Mouse (Mus musculus): ENCODE measurements around the gene Ccdc180. TPM values are rescaled to one million over a fixed set of nuclear protein-coding genes. Genes with fewer than 3 reads are reported as not detected.

Ccdc180 gene
- polyA plus RNA-seq, 2 experiments, result 0.01 to 0.08 TPM

DNA sequence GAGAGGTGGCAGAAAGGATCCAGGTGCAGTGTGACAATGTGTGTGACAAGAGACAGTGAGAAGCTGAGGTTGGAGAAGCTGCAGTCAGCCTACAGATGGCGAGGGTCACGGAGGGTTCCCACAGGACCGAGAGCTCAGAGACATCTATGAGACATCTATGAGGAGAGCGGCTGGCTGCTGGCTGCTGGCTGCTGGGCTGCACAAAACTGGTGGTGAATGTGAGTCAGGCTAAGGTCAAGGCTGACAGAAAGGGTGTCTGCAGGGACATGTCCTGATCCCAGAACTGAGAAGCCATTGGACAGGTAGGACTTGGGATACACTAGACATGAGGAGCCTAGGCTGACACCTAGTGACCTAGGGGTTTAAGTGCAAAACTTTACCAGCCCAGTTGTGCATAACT is 33.9 kb downstream of the Ccdc180 start:
- Histone ChIP-seq H3K4me2 (ENCODE audit: low read depth) (no peak overlapping the region), H3K4me3 (ENCODE audit: insufficient read depth in 1 of 2, low read depth in 2 of 2, low read length in 2 of 2) (no peak overlapping the region), H3K36me3 (replicated peaks; ENCODE audit: control insufficient read depth, insufficient read depth, low read depth) (no peaks in the 10 kb centered on the region), H3K27ac (no peak overlapping the region), H3K9me3 (ENCODE audit: control insufficient read depth, low read length) (no peaks in the 10 kb centered on the region), H3K4me1 (replicated peaks; ENCODE audit: control insufficient read depth in 2 of 2, insufficient read depth in 2 of 2, low read length in 1 of 2) (no peaks in the 10 kb centered on the region), H3K27me3 (ENCODE audit: control insufficient read depth, insufficient read depth, low read length) (no peaks in the 10 kb centered on the region), H3K9ac (replicated peaks) (no peak overlapping the region)
- DNase-seq (ENCODE audit: low read depth in 3 of 3, low spot score in 3 of 3) (no peak), ATAC-seq (ENCODE audit: insufficient read depth) (no peak)
- 74% methylated on average over 4 of the region's 4 CpGs for WGBS (ENCODE audit: insufficient replicate concordance)
- TF ChIP-seq EP300 (IDR thresholded peaks at IDR 0.05; ENCODE audit: low read depth) (no peak), CTCF (IDR thresholded peaks at IDR 0.05; ENCODE audit: low read depth) (no peak)

DNA sequence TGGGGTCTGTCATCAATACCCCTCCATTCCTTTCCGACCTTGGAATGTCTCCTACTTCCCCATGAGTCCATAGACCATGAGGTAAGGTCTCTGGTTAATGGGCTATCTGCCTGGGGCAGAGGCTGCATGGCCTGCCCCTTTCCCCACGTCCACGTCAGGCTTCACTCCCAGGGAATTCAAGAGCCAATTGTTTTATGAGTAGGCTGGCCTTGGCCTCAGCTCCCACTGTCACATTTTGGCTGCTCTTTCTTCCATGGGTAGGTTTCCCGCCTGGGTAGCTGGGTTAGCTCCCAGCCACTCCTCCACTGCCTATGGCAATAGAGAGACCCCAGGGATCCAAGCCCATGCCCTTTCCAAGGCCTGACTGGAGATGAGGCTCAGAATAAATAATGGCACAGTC is 38.5 kb downstream of the Ccdc180 start:
- ATAC-seq (ENCODE audit: insufficient read depth), result no peak
- H3K4me2 ChIP-seq (ENCODE audit: low read depth), result no peak overlapping the region
- no peak overlapping the region for H3K4me3 ChIP-seq (ENCODE audit: insufficient read depth in 1 of 2, low read depth in 2 of 2, low read length in 2 of 2)
- no peaks in the 10 kb centered on the region for H3K36me3 ChIP-seq (replicated peaks; ENCODE audit: control insufficient read depth, insufficient read depth, low read depth)
- no peak for TF ChIP-seq EP300 (IDR thresholded peaks at IDR 0.05; ENCODE audit: low read depth)
- TF ChIP-seq CTCF (IDR thresholded peaks at IDR 0.05; ENCODE audit: low read depth), result no peak
- H3K27ac ChIP-seq, result no peak overlapping the region
- no peak for DNase-seq (ENCODE audit: low read depth in 3 of 3, low spot score in 3 of 3)
- no peaks in the 10 kb centered on the region for H3K9me3 ChIP-seq (ENCODE audit: control insufficient read depth, low read length)
- H3K27me3 ChIP-seq (ENCODE audit: control insufficient read depth, insufficient read depth, low read length), result no peaks in the 10 kb centered on the region
- H3K4me1 ChIP-seq (replicated peaks; ENCODE audit: control insufficient read depth in 2 of 2, insufficient read depth in 2 of 2, low read length in 1 of 2), result no peaks in the 10 kb centered on the region
- WGBS (ENCODE audit: insufficient replicate concordance), result 52% methylated on average over 4 of the region's 4 CpGs
- no peak overlapping the region for H3K9ac ChIP-seq (replicated peaks)

GRCm38 (mm10) chr4:45941628-45942044 is 51.5 kb downstream of the Ccdc180 start:
- ATAC-seq (ENCODE audit: insufficient read depth) (no peak), DNase-seq (ENCODE audit: low read depth in 3 of 3, low spot score in 3 of 3) (no peak)
- H3K9me3 ChIP-seq (ENCODE audit: control insufficient read depth, low read length), result no peaks in the 10 kb centered on the region
- H3K27me3 ChIP-seq (ENCODE audit: control insufficient read depth, insufficient read depth, low read length), result no peaks in the 10 kb centered on the region
- no peak overlapping the region for H3K27ac ChIP-seq
- H3K4me3 ChIP-seq (ENCODE audit: insufficient read depth in 1 of 2, low read depth in 2 of 2, low read length in 2 of 2), result no peak overlapping the region
- no peak overlapping the region for H3K9ac ChIP-seq (replicated peaks)
- peak overlapping the region; percentile 31; the same call in 1 of the 2 replicates for H3K4me2 ChIP-seq (ENCODE audit: low read depth)
- H3K36me3 ChIP-seq (replicated peaks; ENCODE audit: control insufficient read depth, insufficient read depth, low read depth), result no peaks in the 10 kb centered on the region
- peak; percentile 88 for TF ChIP-seq CTCF (IDR thresholded peaks at IDR 0.05; ENCODE audit: low read depth)
- TF ChIP-seq EP300 (IDR thresholded peaks at IDR 0.05; ENCODE audit: low read depth), result no peak
- H3K4me1 ChIP-seq (replicated peaks; ENCODE audit: control insufficient read depth in 2 of 2, insufficient read depth in 2 of 2, low read length in 1 of 2), result no peaks in the 10 kb centered on the region
- 16% methylated on average over 13 of the region's 13 CpGs for WGBS (ENCODE audit: insufficient replicate concordance)

GRCm38 (mm10) chr4:45947729-45948128 is 57.6 kb downstream of the Ccdc180 start:
- no peak overlapping the region for H3K27ac ChIP-seq
- no peak overlapping the region for H3K9ac ChIP-seq (replicated peaks)
- no peak overlapping the region for H3K4me2 ChIP-seq (ENCODE audit: low read depth)
- H3K9me3 ChIP-seq (ENCODE audit: control insufficient read depth, low read length), result no peaks in the 10 kb centered on the region
- TF ChIP-seq EP300 (IDR thresholded peaks at IDR 0.05; ENCODE audit: low read depth) (no peak), CTCF (IDR thresholded peaks at IDR 0.05; ENCODE audit: low read depth) (no peak)
- ATAC-seq (ENCODE audit: insufficient read depth) (no peak), DNase-seq (ENCODE audit: low read depth in 3 of 3, low spot score in 3 of 3) (no peak)
- H3K36me3 ChIP-seq (replicated peaks; ENCODE audit: control insufficient read depth, insufficient read depth, low read depth), result no peaks in the 10 kb centered on the region
- WGBS (ENCODE audit: insufficient replicate concordance), result 67% methylated on average over 8 of the region's 8 CpGs
- H3K27me3 ChIP-seq (ENCODE audit: control insufficient read depth, insufficient read depth, low read length), result no peaks in the 10 kb centered on the region
- H3K4me1 ChIP-seq (replicated peaks; ENCODE audit: control insufficient read depth in 2 of 2, insufficient read depth in 2 of 2, low read length in 1 of 2), result peaks cover 0 to 3% of the 10 kb centered on the region in 2 experiments; a peak in 1 of 4 replicates
- H3K4me3 ChIP-seq (ENCODE audit: insufficient read depth in 1 of 2, low read depth in 2 of 2, low read length in 2 of 2), result no peak overlapping the region

- no peak overlapping the region for H3K27ac ChIP-seq
- DNase-seq (ENCODE audit: low read depth in 3 of 3, low spot score in 3 of 3), result no peak
- WGBS (ENCODE audit: insufficient replicate concordance), result 20% methylated on average over 7 of the region's 7 CpGs
- no peak for TF ChIP-seq CTCF (IDR thresholded peaks at IDR 0.05; ENCODE audit: low read depth)
- H3K4me2 ChIP-seq (ENCODE audit: low read depth), result no peak overlapping the region
- H3K27me3 ChIP-seq (ENCODE audit: control insufficient read depth, insufficient read depth, low read length), result no peaks in the 10 kb centered on the region
- no peaks in the 10 kb centered on the region for H3K36me3 ChIP-seq (replicated peaks; ENCODE audit: control insufficient read depth, insufficient read depth, low read depth)
- no peaks in the 10 kb centered on the region for H3K9me3 ChIP-seq (ENCODE audit: control insufficient read depth, low read length)
- ATAC-seq (ENCODE audit: insufficient read depth), result peak; percentile 48; the same call in 1 of the 2 replicates
- H3K9ac ChIP-seq (replicated peaks), result no peak overlapping the region
- H3K4me1 ChIP-seq (replicated peaks; ENCODE audit: control insufficient read depth in 2 of 2, insufficient read depth in 2 of 2, low read length in 1 of 2), result peaks cover 0 to 3% of the 10 kb centered on the region in 2 experiments; a peak in 1 of 4 replicates
- H3K4me3 ChIP-seq (ENCODE audit: insufficient read depth in 1 of 2, low read depth in 2 of 2, low read length in 2 of 2), result no peak overlapping the region
These were observed 59.2 kb downstream of the Ccdc180 start for GRCm38 (mm10) chr4:45949109-45949848.

Data from liver, embryonic 14.5 days (tissue).